In the genomic region with DNA sequence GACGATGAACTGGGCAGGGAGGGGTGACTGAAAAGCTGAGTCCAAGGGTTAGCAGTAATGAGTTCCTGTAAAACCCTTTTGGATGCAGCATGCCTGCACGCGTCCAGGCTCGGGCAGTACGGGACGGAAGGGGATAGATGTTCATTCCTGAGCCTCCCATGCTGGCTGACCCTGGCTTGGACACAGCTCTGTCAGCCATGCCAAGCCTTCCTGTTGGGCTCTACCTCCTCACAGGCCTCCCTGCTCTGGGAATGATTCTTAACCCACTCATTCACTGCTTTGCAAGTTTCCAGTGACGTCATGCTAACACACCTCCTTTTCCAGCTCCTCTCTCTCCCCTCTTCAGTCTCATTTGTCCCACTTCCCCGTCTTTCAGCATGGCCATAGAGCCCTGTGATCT, we compare ENCODE assay signal across 1 mouse cellular context.
TF ChIP-seq lines count a peak whose summit lies in the region.

No protein-coding gene starts in this region.

TF ChIP-seq in CH12.LX, 34 proteins besides CTCF, POLR2A, EP300 and RAD21 (continued from another document):
- TF ChIP-seq GABPA (IDR thresholded peaks at IDR 0.05; ENCODE audit: insufficient replicate concordance, low read depth, low read length) = no peak
- TF ChIP-seq ETS1 (conservative IDR thresholded peaks at IDR 0.05; ENCODE audit: low read depth, low read length) = no peak
- no peak for TF ChIP-seq PAX5 (IDR thresholded peaks at IDR 0.05; ENCODE audit: low read length)
- no peak for TF ChIP-seq POLR2AphosphoS2 (IDR thresholded peaks at IDR 0.05; ENCODE audit: low read depth, low read length)
- TF ChIP-seq JUN (IDR thresholded peaks at IDR 0.05; ENCODE audit: insufficient read depth, low read depth, low read length) = no peak
- no peak for TF ChIP-seq ZNF384 (IDR thresholded peaks at IDR 0.05; ENCODE audit: low read depth, low read length)
- no peak for TF ChIP-seq TCF12 (IDR thresholded peaks at IDR 0.05; ENCODE audit: low read depth, low read length)
TF ChIP-seq in CH12.LX: peak in this region for 0.
